8 mouse cellular contexts compared by ENCODE assay signal in the genomic region with DNA sequence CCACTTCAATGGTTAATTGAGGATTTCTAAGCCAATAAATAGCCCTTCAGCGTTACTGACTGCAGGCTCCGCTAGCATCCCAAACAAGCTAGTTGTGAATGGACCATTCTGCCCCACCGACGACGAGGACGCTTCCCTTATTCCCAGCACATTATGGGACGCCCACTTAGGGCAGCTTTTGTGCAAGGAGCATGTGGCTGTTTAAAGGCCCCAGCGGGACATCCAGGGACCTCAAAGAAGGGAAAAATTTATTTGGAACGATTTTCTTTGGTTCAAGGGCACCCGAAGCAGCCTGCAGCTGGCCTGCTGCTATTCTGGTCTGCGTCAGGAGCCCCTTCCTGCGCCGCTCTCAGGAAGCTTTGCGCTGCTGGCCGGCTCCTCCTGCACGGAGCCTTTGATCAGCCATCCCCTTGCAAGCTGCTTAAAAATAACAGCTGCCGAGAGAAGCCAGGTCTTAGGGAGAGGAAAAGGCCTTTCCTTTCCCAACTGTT.
DNase-seq lines count a peak whose midpoint lies in the region; ATAC-seq lines count a peak whose summit lies in the region.

No protein-coding gene starts in this region.

- ATAC-seq in hindbrain, embryonic 12.5 days (ENCODE audit: low FRiP score), result peak; percentile 88
- peak; percentile 70; the same call in 1 of the 2 replicates for ATAC-seq in stomach, embryonic 15.5 days (ENCODE audit: insufficient read depth, low FRiP score, low read depth)

- no peaks in the 10 kb centered on the region for H3K27me3 ChIP-seq in hindbrain, embryonic 12.5 days
- no peaks in the 10 kb centered on the region for H3K27me3 ChIP-seq in stomach, embryonic 15.5 days (replicated peaks)

- peak overlapping the region; percentile 25 for H3K4me3 ChIP-seq in hindbrain, embryonic 12.5 days
- no peak overlapping the region for H3K4me3 ChIP-seq in stomach, embryonic 15.5 days (replicated peaks)

- peak; percentile 23 for DNase-seq in layer of hippocampus, adult 11-12 months (ENCODE audit: low spot score)
- no peak for DNase-seq in layer of hippocampus, adult 9-10 months (ENCODE audit: low spot score)
- peak; percentile 39 to 46 for DNase-seq in frontal cortex, postnatal 10 days (ENCODE audit: low spot score in 2 of 2)
- peak; percentile 34 to 55 for DNase-seq in layer of hippocampus, postnatal 14 days (ENCODE audit: low spot score in 2 of 2)
- DNase-seq in lung, postnatal 4 days, result peak; percentile 49 to 79
- no peak for DNase-seq in T-cell, adult 2 months (ENCODE audit: low spot score)

- peak overlapping the region; percentile 67 for H3K27ac ChIP-seq in hindbrain, embryonic 12.5 days
- peak overlapping the region; percentile 52 for H3K27ac ChIP-seq in stomach, embryonic 15.5 days

- peak overlapping the region; percentile 53 for H3K4me2 ChIP-seq in hindbrain, embryonic 12.5 days (replicated peaks)
- H3K4me2 ChIP-seq in stomach, embryonic 15.5 days, result peak overlapping the region; percentile 39

- peaks cover 9% of the 10 kb centered on the region for H3K4me1 ChIP-seq in hindbrain, embryonic 12.5 days
- 0 out of 2 replicates have a peak, but pooled peaks cover 9% of the 10 kb centered on the region for H3K4me1 ChIP-seq in stomach, embryonic 15.5 days

- H3K36me3 ChIP-seq in hindbrain, embryonic 12.5 days, result no peaks in the 10 kb centered on the region
- H3K36me3 ChIP-seq in stomach, embryonic 15.5 days, result no peaks in the 10 kb centered on the region

- H3K9ac ChIP-seq in hindbrain, embryonic 12.5 days, result peak overlapping the region; percentile 38; the same call in 1 of the 2 replicates
- H3K9ac ChIP-seq in stomach, embryonic 15.5 days, result no peak overlapping the region

- under 1% methylated on average over 17 of the region's 17 CpGs for WGBS in hindbrain, embryonic 12.5 days
- WGBS in stomach, embryonic 15.5 days, result 6% methylated on average over 17 of the region's 17 CpGs

- peaks cover 4% of the 10 kb centered on the region; the same call in 1 of the 2 replicates for H3K9me3 ChIP-seq in hindbrain, embryonic 12.5 days (replicated peaks)
- no peaks in the 10 kb centered on the region for H3K9me3 ChIP-seq in stomach, embryonic 15.5 days

Comparison
In these comparisons a context has a peak if more than half of its experiments do, and no peak if none do; other contexts are left out.
1. DNase-seq: peak in layer of hippocampus, adult 11-12 months (single experiment), frontal cortex, postnatal 10 days (2 of 2), layer of hippocampus, postnatal 14 days (2 of 2) and lung, postnatal 4 days (2 of 2); none in layer of hippocampus, adult 9-10 months (single experiment) and T-cell, adult 2 months (single experiment).